Mouse (Mus musculus) liver, adult 2 months (tissue): ENCODE data around the gene Txlnb. TPM values are rescaled to one million over a fixed set of nuclear protein-coding genes. Genes with fewer than 3 reads are reported as not detected.

Experiments
- DNase-seq: peaks from one replicate; pipeline ENCODE4 v3.0.0-alpha.2; 2011; ENCODE audit warnings: low read depth, low spot score; ENCODE audit errors: extremely low read depth
- H3K27ac ChIP-seq: fragments of 200-500 bp; replicated peaks from 2 replicates; pipeline ENCODE4 v1.5.1; 2012; ENCODE audit warnings: low read depth, mild to moderate bottlenecking, control low read depth, inconsistent platforms, low read length; ENCODE audit not compliant: insufficient read depth
- H3K27me3 ChIP-seq: fragments of 200-500 bp; 2 replicates; pipeline ENCODE4 v1.6.1; 2012; ENCODE audit warnings: mild to moderate bottlenecking, moderate library complexity, low read length, inconsistent platforms; ENCODE audit not compliant: control insufficient read depth, insufficient read depth
- H3K36me3 ChIP-seq: fragments of 200-500 bp; 2 replicates; pipeline ENCODE4 v1.6.1; 2012; ENCODE audit warnings: low read length, inconsistent platforms; ENCODE audit not compliant: control insufficient read depth, insufficient read depth
- H3K4me1 ChIP-seq: fragments of 200-500 bp; 2 replicates; pipeline ENCODE4 v1.6.1; 2011; ENCODE audit warnings: low read length; ENCODE audit not compliant: control insufficient read depth, insufficient read depth
- H3K4me3 ChIP-seq: fragments of 200-500 bp; 2 replicates; pipeline ENCODE4 v1.5.1; 2011; ENCODE audit warnings: low read depth, mild to moderate bottlenecking, control low read depth, low read length, moderate library complexity; ENCODE audit not compliant: insufficient read depth
- H3K79me2 ChIP-seq: fragments of 200-500 bp; 2 replicates; pipeline ENCODE4 v1.6.1; 2012; ENCODE audit warnings: inconsistent platforms, mild to moderate bottlenecking, low read length, moderate library complexity; ENCODE audit not compliant: control insufficient read depth, insufficient read depth
- H3K9ac ChIP-seq: fragments of 200-500 bp; 2 replicates; pipeline ENCODE4 v1.6.1; 2012; ENCODE audit warnings: low read depth, mild to moderate bottlenecking, control low read depth, inconsistent platforms, low read length
- CTCF ChIP-seq: fragments of 200-500 bp; IDR thresholded peaks from 2 replicates; pipeline ENCODE4 v1.5.1; 2011; ENCODE audit warnings: low read depth, low read length, control low read depth
- POLR2A ChIP-seq: fragments of 200-500 bp; IDR thresholded peaks from 2 replicates; pipeline ENCODE4 v1.6.1; 2011; ENCODE audit warnings: low read length, control low read depth; ENCODE audit not compliant: insufficient read depth; ENCODE audit errors: extremely low read depth
- WGBS: fragments of 180-500 bp; shearing (Covaris S2); methylation state at CpG from one replicate; pipeline ENCODE4 v1.1.7; 2018; 5-methylcytosine and 5-hydroxymethylcytosine counted together
- polyA plus RNA-seq: library from polyadenylated mRNA; depleted of rRNA; stranded (reverse); fragments of >200 nt; gene quantifications from 2 replicates; pipeline ENCODE4 v1.2.3, GENCODE M21; 2012
- total RNA-seq: library from RNA; depleted of rRNA; stranded (reverse); fragments of >200 nt; gene quantifications from 2 replicates; pipeline ENCODE4 v1.2.3, GENCODE M21; 2014

Txlnb gene
- total and polyA plus RNA-seq, 2 experiments, result 0.18 TPM; not detected in 1

DNA sequence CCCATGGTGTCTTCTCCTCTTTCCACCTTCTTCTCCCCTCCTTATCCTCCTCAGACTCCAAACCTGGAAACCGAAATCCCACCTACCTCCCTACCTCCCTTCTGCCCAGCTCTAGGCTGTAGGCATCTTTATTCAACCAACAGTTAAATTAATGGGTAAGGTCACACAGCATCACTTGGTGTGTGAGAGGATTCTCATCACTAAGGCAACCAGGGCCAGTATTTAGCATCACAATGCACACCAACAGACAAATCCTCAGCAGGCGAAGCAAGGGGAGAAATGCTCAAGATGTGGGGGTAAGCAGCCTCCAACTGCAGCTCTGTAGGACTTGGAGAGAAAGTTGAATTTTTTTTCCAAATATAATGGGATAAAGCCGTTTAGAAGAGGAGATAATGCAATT, 35.0 kb downstream of the Txlnb start:
- no peaks in the 10 kb centered on the region for H3K4me1 ChIP-seq
- H3K79me2 ChIP-seq, result no peaks in the 10 kb centered on the region
- no peaks in the 10 kb centered on the region for H3K27me3 ChIP-seq
- H3K4me3 ChIP-seq, result no peak overlapping the region
- H3K36me3 ChIP-seq, result no peaks in the 10 kb centered on the region
- DNase-seq, result no peak
- no peak overlapping the region for H3K27ac ChIP-seq
- WGBS, result 73% methylated on average over 3 of the region's 3 CpGs
- no peak overlapping the region for H3K9ac ChIP-seq
- no peak for TF ChIP-seq POLR2A
- no peak for TF ChIP-seq CTCF

- Histone ChIP-seq H3K27ac (no peak overlapping the region), H3K27me3 (no peaks in the 10 kb centered on the region), H3K4me3 (no peak overlapping the region), H3K4me1 (no peaks in the 10 kb centered on the region), H3K9ac (no peak overlapping the region), H3K79me2 (no peaks in the 10 kb centered on the region), H3K36me3 (no peaks in the 10 kb centered on the region)
- 76% methylated on average over 6 of the region's 6 CpGs for whole genome bisulfite sequencing
- TF ChIP-seq POLR2A, result no peak
- TF ChIP-seq CTCF, result no peak
- DNase-seq, result no peak
Observed at GRCm38 (mm10) chr10:17835031-17835430, 39.0 kb downstream of the Txlnb start.

DNA sequence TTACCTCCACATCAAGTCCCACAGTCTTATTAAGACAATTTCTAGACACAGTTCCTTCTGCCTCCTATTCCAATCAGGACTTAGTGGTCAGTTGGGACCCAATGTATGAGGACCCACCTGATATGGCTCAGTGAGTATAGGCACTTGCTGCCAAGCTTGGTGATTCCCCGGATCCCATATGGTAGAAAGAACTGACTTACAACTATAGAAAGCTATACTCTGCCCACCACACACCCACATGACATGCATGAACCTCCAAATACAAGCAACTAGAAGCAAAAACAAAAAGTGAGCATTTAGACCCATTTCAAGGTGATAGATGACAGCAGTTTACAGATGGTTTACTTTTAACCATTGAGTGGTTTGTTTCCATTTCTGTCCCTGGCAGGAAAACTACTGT, 40.2 kb downstream of the Txlnb start:
- DNase-seq, result no peak
- WGBS, result 100% methylated on average over 1 of the region's 1 CpGs
- Histone ChIP-seq H3K27ac (no peak overlapping the region), H3K4me1 (no peaks in the 10 kb centered on the region), H3K36me3 (no peaks in the 10 kb centered on the region), H3K9ac (no peak overlapping the region), H3K27me3 (no peaks in the 10 kb centered on the region), H3K79me2 (no peaks in the 10 kb centered on the region), H3K4me3 (no peak overlapping the region)
- TF ChIP-seq POLR2A (no peak), CTCF (no peak)

DNA sequence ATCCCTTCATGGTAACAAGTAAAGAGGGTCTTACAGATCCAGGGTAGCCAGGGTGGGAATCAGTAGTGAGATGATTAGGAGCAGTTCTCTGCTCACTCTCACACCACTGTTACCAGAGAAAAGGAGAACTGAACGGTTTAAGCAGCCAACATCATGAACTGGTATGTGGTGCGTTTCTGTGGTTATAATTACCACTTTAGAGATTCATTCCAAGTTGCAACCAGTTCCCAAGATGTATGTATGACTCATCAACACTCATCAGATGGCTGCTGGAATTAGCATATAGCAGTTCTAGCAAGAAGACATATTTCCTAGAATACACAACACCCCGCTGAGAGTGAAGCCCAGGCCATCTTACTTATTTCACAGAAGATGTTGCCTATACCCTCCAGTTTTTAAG, 46.0 kb downstream of the Txlnb start:
- H3K79me2 ChIP-seq, result no peaks in the 10 kb centered on the region
- H3K36me3 ChIP-seq, result no peaks in the 10 kb centered on the region
- H3K4me1 ChIP-seq, result no peaks in the 10 kb centered on the region
- H3K27me3 ChIP-seq, result no peaks in the 10 kb centered on the region
- H3K9ac ChIP-seq, result no peak overlapping the region
- 93% methylated on average over 3 of the region's 3 CpGs for WGBS
- H3K27ac ChIP-seq, result no peak overlapping the region
- no peak overlapping the region for H3K4me3 ChIP-seq
- no peak for DNase-seq
- TF ChIP-seq CTCF (no peak), POLR2A (no peak)

DNA sequence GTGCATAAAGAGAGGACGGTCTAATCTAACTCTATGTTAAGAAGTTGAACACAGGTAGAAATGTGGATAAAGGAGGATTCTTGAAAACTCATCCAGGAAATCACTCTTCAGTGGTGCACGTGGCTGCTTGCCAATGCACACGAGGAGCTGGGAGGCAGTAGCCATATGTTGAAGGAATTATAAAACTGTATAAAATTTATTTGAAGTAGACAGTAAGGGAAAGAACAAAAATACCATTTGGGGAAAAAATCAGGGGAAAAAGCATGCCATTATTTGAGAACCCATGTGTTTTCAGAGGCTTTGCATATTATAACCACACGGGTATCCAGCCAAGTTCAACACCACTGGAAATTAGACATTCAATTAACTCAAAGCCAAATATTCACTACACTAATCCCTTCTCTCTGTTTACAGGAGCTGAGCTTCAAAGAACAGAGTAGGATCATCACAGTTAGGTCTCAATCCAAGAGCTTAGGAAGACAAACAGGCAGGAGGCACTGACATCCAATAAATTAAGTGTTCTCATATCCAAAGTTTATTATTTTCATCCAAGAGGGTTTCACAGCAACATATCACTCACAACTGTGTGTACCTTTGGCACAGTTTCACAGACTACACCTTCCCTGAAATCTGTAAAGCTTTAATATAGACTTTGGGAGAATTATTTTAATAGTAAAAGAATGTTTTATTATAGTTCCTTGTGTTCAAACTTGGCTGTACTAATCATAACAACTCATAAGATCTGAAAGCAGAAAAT, 48.9 kb downstream of the Txlnb start:
- Histone ChIP-seq H3K4me1 (no peaks in the 10 kb centered on the region), H3K4me3 (no peak overlapping the region), H3K9ac (no peak overlapping the region), H3K27ac (no peak overlapping the region), H3K27me3 (no peaks in the 10 kb centered on the region), H3K79me2 (no peaks in the 10 kb centered on the region), H3K36me3 (no peaks in the 10 kb centered on the region)
- DNase-seq, result no peak
- TF ChIP-seq POLR2A (no peak), CTCF (no peak)
- WGBS, result 73% methylated on average over 4 of the region's 4 CpGs

DNA sequence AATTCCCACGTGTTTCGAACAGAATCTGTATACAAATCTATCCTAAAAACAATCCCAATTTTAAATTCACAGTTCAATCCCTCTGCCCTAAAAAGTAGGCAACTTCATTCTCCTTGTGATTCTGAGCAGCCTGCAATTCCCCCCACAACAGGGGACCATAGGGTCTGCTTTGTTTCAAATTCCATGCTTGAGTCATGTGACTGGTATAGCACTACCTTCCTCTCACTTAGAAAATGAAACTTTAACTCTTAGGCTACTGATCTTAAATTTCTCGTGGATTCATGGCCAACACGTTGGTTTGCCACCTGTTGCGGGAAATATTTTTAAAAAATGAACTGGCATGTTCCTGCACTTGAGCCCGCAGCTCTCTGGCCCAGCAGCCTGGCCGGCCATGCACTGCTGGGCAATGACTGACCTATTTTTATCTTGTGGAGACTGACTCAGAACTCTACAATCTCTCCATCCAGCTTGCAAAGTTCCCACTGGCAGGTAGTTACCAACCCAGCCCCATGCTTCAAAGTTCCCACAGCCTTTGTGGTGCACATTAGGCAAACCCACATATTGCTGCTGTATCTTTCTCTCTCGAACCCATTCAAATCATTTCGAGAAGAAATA, 61.7 kb downstream of the Txlnb start:
- DNase-seq, result no peak
- no peak overlapping the region for H3K9ac ChIP-seq
- no peaks in the 10 kb centered on the region for H3K79me2 ChIP-seq
- H3K4me1 ChIP-seq, result no peaks in the 10 kb centered on the region
- no peaks in the 10 kb centered on the region for H3K27me3 ChIP-seq
- H3K36me3 ChIP-seq, result no peaks in the 10 kb centered on the region
- 87% methylated on average over 9 of the region's 9 CpGs for WGBS
- no peak overlapping the region for H3K4me3 ChIP-seq
- H3K27ac ChIP-seq, result no peak overlapping the region
- TF ChIP-seq CTCF (no peak), POLR2A (no peak)
